Mouse (Mus musculus) bone marrow, adult 2 months (tissue): ENCODE measurements around the gene Acad12.

ENCODE experiments used
- CTCF ChIP-seq: fragments of 200-500 bp; IDR thresholded peaks from 2 replicates; pipeline ENCODE4 v1.5.1; 2011; ENCODE audit warnings: low read length, control low read depth; ENCODE audit not compliant: control insufficient read depth, insufficient read depth
- POLR2A ChIP-seq: fragments of 200-500 bp; IDR thresholded peaks from 2 replicates; pipeline ENCODE4 v1.6.1; 2011; ENCODE audit warnings: low read depth, mild to moderate bottlenecking, control low read depth, low read length, borderline replicate concordance; ENCODE audit not compliant: control insufficient read depth

DNA sequence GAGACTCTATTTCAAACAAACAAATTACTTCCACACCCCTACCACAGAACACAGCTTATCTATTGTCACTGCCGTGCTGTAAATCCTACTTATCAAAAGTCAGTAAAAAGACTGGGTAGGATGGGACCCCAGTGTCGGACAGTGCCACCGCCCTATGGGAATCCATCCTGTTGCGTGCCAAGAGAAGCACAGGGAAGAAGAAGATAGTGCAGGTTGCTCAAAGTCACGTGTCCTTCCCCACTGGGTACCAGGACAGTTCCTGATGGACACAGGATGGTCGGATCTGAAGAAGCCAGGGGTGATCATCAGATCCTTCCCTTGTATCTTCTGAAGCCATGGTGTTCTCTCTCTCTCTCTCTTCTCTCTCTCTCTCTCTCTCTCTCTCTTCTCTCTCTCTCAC lies 23.0 kb downstream of the Acad12 start:
- TF ChIP-seq CTCF (no peak), POLR2A (no peak)
